Mouse (Mus musculus) naive thymus-derived CD4-positive, alpha-beta T cell, adult 5 months (primary cell): Measurements from ENCODE around the gene Gm4787. TPM values are rescaled to one million over a fixed set of nuclear protein-coding genes. Genes with fewer than 3 reads are reported as not detected.

Source experiments
- polyA plus RNA-seq: library from polyadenylated mRNA; unstranded; fragments of 100-300 nt; shearing (Covaris generic); gene quantifications from one replicate; pipeline ENCODE4 v1.2.1, GENCODE M21; 2017

Gene Gm4787
- polyA plus RNA-seq, result 0.14 TPM

GRCm38 (mm10) chr12:81379364-81379763, at the start of gene Gm4787:
Gene Gm4787 (minus strand): TSS chr12:81379464.

GRCm38 (mm10) chr12:81421846-81422245, 42.6 kb upstream of the Gm4787 start, which contains the start of gene Adam4:
Gene Adam4 (minus strand): TSS chr12:81421946.

GRCm38 (mm10) chr12:81332875-81333421, 46.3 kb downstream of the Gm4787 start, which contains the start of gene Slc8a3:
Gene Slc8a3 (minus strand): TSS chr12:81333180.

Other genes with a start within 250 kb of the Gm4787 start
- gene Slc8a3, start 46.3 kb downstream of the Gm4787 start, polyA plus RNA-seq, result not detected
- not detected for gene Adam4, start 42.5 kb upstream of the Gm4787 start, polyA plus RNA-seq
- 211 TPM for gene Cox16, start 105.7 kb upstream of the Gm4787 start, polyA plus RNA-seq
- 8.9 TPM for gene Gm20498, start 153.4 kb upstream of the Gm4787 start, polyA plus RNA-seq
- 45.5 TPM for gene Synj2bp, start 153.4 kb upstream of the Gm4787 start, polyA plus RNA-seq
- gene Adam21, start 189.0 kb upstream of the Gm4787 start, polyA plus RNA-seq, result not detected
- gene Med6, start 215.5 kb upstream of the Gm4787 start, polyA plus RNA-seq, result 28.5 TPM